Mouse (Mus musculus) thymus, postnatal 25 days (tissue): Measurements from ENCODE around the gene Abhd14b.
"Not testable (repeated sequence)": the region's sequence is repeated elsewhere in the genome, so short reads cannot be mapped to it uniquely, and the experiment has no call there.

Source experiments
- DNase-seq: peaks from one replicate; pipeline ENCODE4 v3.0.0; 2022

Abhd14b gene

GRCm38 (mm10) chr9:106477649-106478048 lies 30.4 kb downstream of the Abhd14b start:
- no peak for DNase-seq

GRCm38 (mm10) chr9:106478101-106478500 lies 30.8 kb downstream of the Abhd14b start:
- DNase-seq, result no peak

GRCm38 (mm10) chr9:106480541-106480940 lies 33.3 kb downstream of the Abhd14b start:
- no peak for DNase-seq

- no peak for DNase-seq
Measured at GRCm38 (mm10) chr9:106481075-106481474, 33.8 kb downstream of the Abhd14b start.

- no peak for DNase-seq
Measured at GRCm38 (mm10) chr9:106481676-106482075, 34.4 kb downstream of the Abhd14b start.

- DNase-seq, result no peak
Measured at GRCm38 (mm10) chr9:106482578-106483115, 35.4 kb downstream of the Abhd14b start.

- DNase-seq, result no peak
Measured at GRCm38 (mm10) chr9:106483136-106483535, 35.9 kb downstream of the Abhd14b start.

GRCm38 (mm10) chr9:106483606-106484005 lies 36.3 kb downstream of the Abhd14b start:
- DNase-seq, result no peak

- no peak for DNase-seq
Measured at GRCm38 (mm10) chr9:106485076-106485475, 37.8 kb downstream of the Abhd14b start.

- not testable (repeated sequence) for DNase-seq
Measured at GRCm38 (mm10) chr9:106487602-106488001, 40.3 kb downstream of the Abhd14b start.

GRCm38 (mm10) chr9:106499667-106500066 lies 52.4 kb downstream of the Abhd14b start, which contains the start of gene Iqcf1:
Gene Iqcf1 (plus strand): TSS chr9:106499967.
- no peak for DNase-seq

GRCm38 (mm10) chr9:106501846-106502245 lies 54.6 kb downstream of the Abhd14b start:
- no peak for DNase-seq
